Mouse (Mus musculus) limb, embryonic 15.5 days (tissue): Measurements from ENCODE around the gene Rad18. TPM values are rescaled to one million over a fixed set of nuclear protein-coding genes. Genes with fewer than 3 reads are reported as not detected.

Experiments used
- ATAC-seq: fragments of 200-750 bp; cut with Nextera tagmentation; 2 replicates; pipeline ENCODE4 v1.8.0; 2017; ENCODE audit warnings: low read depth, moderate TSS enrichment; ENCODE audit not compliant: insufficient number of reproducible peaks, low FRiP score, low TSS enrichment
- H3K27ac ChIP-seq: fragments of 300-500 bp; sonication (generic); 2 replicates; pipeline ENCODE4 v1.5.1; 2015; ENCODE audit warnings: moderate library complexity, mild to moderate bottlenecking, inconsistent platforms
- H3K27me3 ChIP-seq: fragments of 300-500 bp; sonication (generic); 2 replicates; pipeline ENCODE4 v1.6.1; 2015; ENCODE audit warnings: inconsistent platforms
- H3K36me3 ChIP-seq: fragments of 300-500 bp; sonication (generic); 2 replicates; pipeline ENCODE4 v1.6.1; 2015; ENCODE audit warnings: inconsistent platforms
- H3K4me1 ChIP-seq: fragments of 300-500 bp; sonication (generic); 2 replicates; pipeline ENCODE4 v1.6.1; 2015; ENCODE audit warnings: inconsistent platforms
- H3K4me2 ChIP-seq: fragments of 300-500 bp; sonication (generic); 2 replicates; pipeline ENCODE4 v1.6.1; 2015; ENCODE audit warnings: mild to moderate bottlenecking, inconsistent platforms
- H3K4me3 ChIP-seq: fragments of 300-500 bp; sonication (generic); 2 replicates; pipeline ENCODE4 v1.5.1; 2015; ENCODE audit warnings: mild to moderate bottlenecking, inconsistent platforms
- H3K9ac ChIP-seq: fragments of 300-500 bp; sonication (generic); 2 replicates; pipeline ENCODE4 v1.6.1; 2015; ENCODE audit warnings: inconsistent platforms
- H3K9me3 ChIP-seq: fragments of 300-500 bp; sonication (generic); 2 replicates; pipeline ENCODE4 v1.6.1; 2016; ENCODE audit warnings: inconsistent platforms
- WGBS: fragments of 180-500 bp; shearing (Covaris S2); methylation state at CpG from one replicate; pipeline ENCODE4 v1.1.7; 2015; 5-methylcytosine and 5-hydroxymethylcytosine counted together
- polyA plus RNA-seq: library from polyadenylated mRNA; unstranded; fragments of >200 nt; fragmentation: Nextera tagmentation; extraction: Ambion mirVana; gene quantifications from 2 replicates; pipeline ENCODE4 v1.2.1, GENCODE M21; 2015

Gene Rad18
- polyA plus RNA-seq, 1 experiment from 2014 or later: 33.1 TPM

DNA sequence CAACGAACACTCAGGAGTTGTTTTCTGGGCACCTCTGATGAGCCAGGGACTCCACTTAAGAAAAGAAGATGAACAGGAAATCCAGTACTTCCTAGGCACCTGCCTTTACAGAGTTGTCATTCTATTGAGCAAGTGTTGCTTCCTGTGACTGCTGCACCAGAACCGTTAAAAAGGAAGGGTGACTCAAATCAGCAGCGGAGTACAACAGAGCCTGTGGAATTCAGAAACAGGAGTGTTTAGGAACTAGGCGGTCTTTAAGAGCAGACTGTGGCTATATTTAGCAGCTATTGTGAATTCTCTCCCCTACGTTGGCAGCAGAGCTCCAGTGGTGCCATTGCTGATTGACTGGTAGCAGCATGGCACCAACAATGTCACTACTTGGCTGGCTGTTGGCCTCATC is 119.3 kb downstream of the Rad18 start:
- H3K27me3 ChIP-seq: no peaks in the 10 kb centered on the region
- H3K9ac ChIP-seq: no peak overlapping the region
- 60% methylated on average over 5 of the region's 5 CpGs for WGBS
- H3K9me3 ChIP-seq: no peaks in the 10 kb centered on the region
- H3K4me1 ChIP-seq: no peaks in the 10 kb centered on the region
- no peak overlapping the region for H3K4me2 ChIP-seq
- no peak overlapping the region for H3K27ac ChIP-seq
- no peaks in the 10 kb centered on the region for H3K36me3 ChIP-seq
- no peak overlapping the region for H3K4me3 ChIP-seq
- ATAC-seq: no peak

DNA sequence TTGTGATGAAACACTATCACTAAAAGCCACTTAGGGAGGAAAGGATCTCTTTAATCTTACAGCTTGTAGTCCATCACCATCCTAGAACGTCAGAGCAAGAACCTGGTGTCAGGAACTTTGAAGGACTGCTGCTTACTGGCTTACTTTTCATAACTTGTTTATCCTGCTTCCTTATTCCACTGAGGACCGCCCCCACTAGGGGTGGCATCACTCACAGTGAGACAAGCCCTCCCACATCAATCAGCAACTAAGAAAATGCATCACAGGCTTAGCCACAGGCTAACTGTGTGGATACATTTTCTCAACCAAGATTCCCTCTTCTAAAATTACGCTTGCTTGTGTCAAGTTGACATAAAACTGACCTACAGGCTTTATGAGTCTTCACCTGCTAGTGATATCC is 121.9 kb downstream of the Rad18 start:
- H3K9ac ChIP-seq: no peak overlapping the region
- no peak overlapping the region for H3K4me2 ChIP-seq
- H3K4me3 ChIP-seq: no peak overlapping the region
- no peak for ATAC-seq
- WGBS: 69% methylated on average over 3 of the region's 3 CpGs
- H3K36me3 ChIP-seq: no peaks in the 10 kb centered on the region
- no peaks in the 10 kb centered on the region for H3K9me3 ChIP-seq
- H3K27me3 ChIP-seq: no peaks in the 10 kb centered on the region
- no peaks in the 10 kb centered on the region for H3K4me1 ChIP-seq
- H3K27ac ChIP-seq: no peak overlapping the region

DNA sequence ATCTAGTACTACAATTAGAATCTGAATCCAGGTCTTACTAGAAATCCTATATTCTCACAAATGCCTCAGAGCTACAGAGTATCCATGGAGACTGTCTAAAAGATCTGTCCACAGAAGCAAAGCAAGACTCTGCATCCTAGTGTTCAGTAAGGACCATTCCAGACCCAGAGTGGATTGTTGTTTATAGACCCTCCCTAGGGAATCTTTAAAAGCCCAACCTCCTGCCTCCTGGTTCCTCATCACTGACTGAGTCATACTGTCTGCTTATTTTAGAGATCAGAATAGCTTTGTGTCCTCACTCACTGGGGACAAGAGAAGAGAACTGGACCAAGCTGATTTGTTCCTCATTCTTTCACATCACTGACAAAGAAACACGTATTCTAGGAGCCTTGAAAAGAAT is 126.1 kb downstream of the Rad18 start:
- Histone ChIP-seq H3K9me3 (no peaks in the 10 kb centered on the region), H3K27me3 (0 out of 2 replicates have a peak, but pooled peaks cover 5% of the 10 kb centered on the region), H3K4me1 (no peaks in the 10 kb centered on the region), H3K4me2 (no peak overlapping the region), H3K9ac (no peak overlapping the region), H3K4me3 (no peak overlapping the region), H3K36me3 (no peaks in the 10 kb centered on the region), H3K27ac (no peak overlapping the region)
- WGBS: 57% methylated on average over 1 of the region's 1 CpGs
- ATAC-seq: no peak

Other genes with a start within 250 kb of the Rad18 start
- gene Cav3, start 237.2 kb downstream of the Rad18 start, polyA plus RNA-seq: 18.5 and 58.0 TPM in 2 replicates
- gene Oxtr, start 206.7 kb downstream of the Rad18 start, polyA plus RNA-seq: 0.52 and 0.77 TPM in 2 replicates